Mouse (Mus musculus) CH12.LX (cell line): ENCODE measurements around the gene Cit. TPM values are rescaled to one million over a fixed set of nuclear protein-coding genes. Genes with fewer than 3 reads are reported as not detected.

ENCODE experiments used
- DNase-seq: peaks from one replicate; pipeline ENCODE4 v3.0.0-alpha.2; 2013; ENCODE audit errors: extremely low read depth
- H3K27ac ChIP-seq: 2 replicates; pipeline ENCODE4 v1.5.1; 2012; ENCODE audit warnings: low read depth, mild to moderate bottlenecking, control low read depth, moderate library complexity; ENCODE audit not compliant: insufficient read depth
- H3K27me3 ChIP-seq: replicated peaks from 2 replicates; pipeline ENCODE3; 2012; ENCODE audit warnings: inconsistent platforms
- H3K36me3 ChIP-seq, 2 experiments: replicated peaks in 1 of 2; 2 replicates each; pipeline versions ENCODE3 to v1.6.1; 2012; ENCODE audit warnings: inconsistent platforms in 1 of 2, low read length in 1 of 2, mild to moderate bottlenecking in 1 of 2, mixed read lengths in 1 of 2, moderate library complexity in 1 of 2; ENCODE audit not compliant: control insufficient read depth in 1 of 2, insufficient read depth in 1 of 2
- H3K4me1 ChIP-seq, 2 experiments: 2 replicates each; pipeline ENCODE4 v1.6.1; 2012; ENCODE audit warnings: inconsistent platforms in 1 of 2, moderate library complexity in 1 of 2; ENCODE audit not compliant: insufficient read depth in 2 of 2, control insufficient read depth in 1 of 2
- H3K4me2 ChIP-seq: 2 replicates; pipeline ENCODE4 v1.6.1; 2012; ENCODE audit warnings: low read depth, mild to moderate bottlenecking, control low read depth; ENCODE audit not compliant: poor library complexity, insufficient read depth, severe bottlenecking
- H3K4me3 ChIP-seq, 3 experiments: fragments of 150-350 bp in 1 of 3; sonication (generic) in 1 of 3; replicated peaks in 1 of 3; 2 replicates each; pipeline versions ENCODE3 to v1.5.1; 2011 to 2012; ENCODE audit warnings: low read depth in 2 of 3, low read length in 2 of 3, mild to moderate bottlenecking in 2 of 3, moderate library complexity in 2 of 3, control low read depth in 1 of 3, improper control_type of control experiment in 1 of 3, inconsistent platforms in 1 of 3, mixed read lengths in 1 of 3; ENCODE audit not compliant: poor library complexity in 1 of 3
- H3K79me2 ChIP-seq: replicated peaks from 2 replicates; pipeline ENCODE4 v1.6.1; 2012; ENCODE audit warnings: mild to moderate bottlenecking, moderate library complexity; ENCODE audit not compliant: control insufficient read depth, poor library complexity, insufficient read depth, severe bottlenecking; ENCODE audit errors: extremely low read depth
- H3K9ac ChIP-seq: 2 replicates; pipeline ENCODE4 v1.6.1; 2012; ENCODE audit warnings: low read depth, mild to moderate bottlenecking, control low read depth, moderate library complexity; ENCODE audit not compliant: insufficient read depth
- H3K9me3 ChIP-seq: replicated peaks from 2 replicates; pipeline ENCODE3; 2012; ENCODE audit warnings: low read length, inconsistent platforms, mixed read lengths
- BHLHE40 ChIP-seq: IDR thresholded peaks from 2 replicates; pipeline ENCODE4 v1.6.1; 2011; ENCODE audit warnings: mild to moderate bottlenecking, low read depth, low read length, improper control_type of control experiment
- CHD1 ChIP-seq: IDR thresholded peaks from 2 replicates; pipeline ENCODE4 v1.6.1; 2012; ENCODE audit warnings: low read depth, low read length, improper control_type of control experiment, inconsistent platforms
- CHD2 ChIP-seq: IDR thresholded peaks from 2 replicates; pipeline ENCODE4 v1.6.1; 2011; ENCODE audit warnings: low read length, improper control_type of control experiment
- CTCF ChIP-seq, 2 experiments: IDR thresholded peaks in 1 of 2; conservative IDR thresholded peaks in 1 of 2; 2 replicates each; pipeline ENCODE4 v1.5.1; 2011 to 2012; ENCODE audit warnings: low read depth in 2 of 2, low read length in 2 of 2, improper control_type of control experiment in 1 of 2, inconsistent platforms in 1 of 2, mild to moderate bottlenecking in 1 of 2, moderate library complexity in 1 of 2
- ELF1 ChIP-seq: IDR thresholded peaks from 2 replicates; pipeline ENCODE4 v1.6.1; 2014; ENCODE audit warnings: low read depth, mild to moderate bottlenecking, inconsistent platforms, low read length, improper control_type of control experiment
- ETS1 ChIP-seq: conservative IDR thresholded peaks from 2 replicates; pipeline ENCODE4 v1.6.1; 2012; ENCODE audit warnings: low read depth, mild to moderate bottlenecking, inconsistent platforms, low read length, improper control_type of control experiment, moderate library complexity
- HCFC1 ChIP-seq: IDR thresholded peaks from 2 replicates; pipeline ENCODE4 v1.6.1; 2012; ENCODE audit warnings: low read depth, mild to moderate bottlenecking, inconsistent platforms, low read length, improper control_type of control experiment
- IRF4 ChIP-seq: IDR thresholded peaks from 2 replicates; pipeline ENCODE4 v1.6.1; 2014; ENCODE audit warnings: low read depth, mild to moderate bottlenecking, inconsistent platforms, low read length, improper control_type of control experiment
- JUND ChIP-seq: conservative IDR thresholded peaks from 2 replicates; pipeline ENCODE4 v1.6.1; 2011; ENCODE audit warnings: low read depth, low read length, improper control_type of control experiment
- MAFK ChIP-seq: IDR thresholded peaks from 2 replicates; pipeline ENCODE4 v1.6.1; 2011; ENCODE audit warnings: low read length, improper control_type of control experiment; ENCODE audit not compliant: insufficient replicate concordance
- MAX ChIP-seq: IDR thresholded peaks from 2 replicates; pipeline ENCODE4 v1.6.1; 2011; ENCODE audit warnings: low read length, improper control_type of control experiment
- MXI1 ChIP-seq: IDR thresholded peaks from 2 replicates; pipeline ENCODE4 v1.6.1; 2011; ENCODE audit warnings: mild to moderate bottlenecking, low read depth, low read length, improper control_type of control experiment
- MYC ChIP-seq: IDR thresholded peaks from 2 replicates; pipeline ENCODE4 v1.6.1; 2011; ENCODE audit warnings: low read depth, mild to moderate bottlenecking, improper control_type of control experiment, low read length
- POLR2AphosphoS2 ChIP-seq: IDR thresholded peaks from 2 replicates; pipeline ENCODE4 v1.6.1; 2011; ENCODE audit warnings: low read depth, low read length, improper control_type of control experiment
- SIN3A ChIP-seq: IDR thresholded peaks from 2 replicates; pipeline ENCODE4 v1.6.1; 2012; ENCODE audit warnings: low read length, improper control_type of control experiment, inconsistent platforms
- UBTF ChIP-seq: IDR thresholded peaks from 2 replicates; pipeline ENCODE4 v1.6.1; 2012; ENCODE audit warnings: low read depth, mild to moderate bottlenecking, inconsistent platforms, low read length, improper control_type of control experiment, moderate library complexity
- ZC3H11A ChIP-seq: IDR thresholded peaks from 2 replicates; pipeline ENCODE4 v1.6.1; 2012; ENCODE audit warnings: low read depth, mild to moderate bottlenecking, inconsistent platforms, low read length, improper control_type of control experiment
- ZMIZ1 ChIP-seq: IDR thresholded peaks from 2 replicates; pipeline ENCODE4 v1.6.1; 2012; ENCODE audit warnings: low read depth, mild to moderate bottlenecking, inconsistent platforms, low read length, improper control_type of control experiment
- ZNF384 ChIP-seq: IDR thresholded peaks from 2 replicates; pipeline ENCODE4 v1.6.1; 2012; ENCODE audit warnings: low read depth, low read length, improper control_type of control experiment, inconsistent platforms
- dilution Hi-C: fragments of 300-500 bp; cut with MboI; formaldehyde crosslinking; loops from 2 replicates; pipeline ENCODE4 v1.14.3; 2020; ENCODE audit warnings: low sequenced_read_pairs; ENCODE audit not compliant: extremely low pct_unique_long_range_greater_than_20kb, extremely low pct_ligation_motif_present
- in situ Hi-C: fragments of 300-500 bp; cut with MboI; formaldehyde crosslinking; loops from 3 replicates; pipeline ENCODE4 v1.14.3; 2019; ENCODE audit warnings: low sequenced_read_pairs, low pct_ligation_motif_present, low pct_unique_long_range_greater_than_20kb, mixed read lengths
- polyA plus RNA-seq: library from polyadenylated mRNA; unstranded; fragments of >175 nt; gene quantifications from 2 replicates; pipeline ENCODE4 v1.2.1, GENCODE M21; 2012; ENCODE audit warnings: low read depth; ENCODE audit not compliant: insufficient read length
- total RNA-seq, 2 experiments: library from RNA; depleted of rRNA; stranded (reverse); fragments of 300-350 nt in 1 of 2; fragments of >200 nt in 1 of 2; gene quantifications; 2 replicates each; pipeline ENCODE4 v1.2.3; 2012 to 2014

Cit gene
- total and polyA plus RNA-seq, 3 experiments, result 7.0 to 24.9 (median 16.2) TPM

- DNase-seq, result no peak
- in situ Hi-C loops (no loop called here), dilution Hi-C loops (no loop called here)
- H3K36me3 ChIP-seq, result peaks cover 21 to 85% of the 10 kb centered on the region in 2 experiments
- H3K4me2 ChIP-seq, result no peak overlapping the region
- H3K79me2 ChIP-seq, result no peaks in the 10 kb centered on the region
- H3K27me3 ChIP-seq, result no peaks in the 10 kb centered on the region
- no peak for TF ChIP-seq MAX
- H3K4me1 ChIP-seq, result no peaks in the 10 kb centered on the region
- no peak overlapping the region for H3K4me3 ChIP-seq
- no peak overlapping the region for H3K27ac ChIP-seq
- no peak overlapping the region for H3K9ac ChIP-seq
- no peaks in the 10 kb centered on the region for H3K9me3 ChIP-seq
Measured at GRCm38 (mm10) chr5:115924946-115925345, 79.9 kb downstream of the Cit start.

DNA sequence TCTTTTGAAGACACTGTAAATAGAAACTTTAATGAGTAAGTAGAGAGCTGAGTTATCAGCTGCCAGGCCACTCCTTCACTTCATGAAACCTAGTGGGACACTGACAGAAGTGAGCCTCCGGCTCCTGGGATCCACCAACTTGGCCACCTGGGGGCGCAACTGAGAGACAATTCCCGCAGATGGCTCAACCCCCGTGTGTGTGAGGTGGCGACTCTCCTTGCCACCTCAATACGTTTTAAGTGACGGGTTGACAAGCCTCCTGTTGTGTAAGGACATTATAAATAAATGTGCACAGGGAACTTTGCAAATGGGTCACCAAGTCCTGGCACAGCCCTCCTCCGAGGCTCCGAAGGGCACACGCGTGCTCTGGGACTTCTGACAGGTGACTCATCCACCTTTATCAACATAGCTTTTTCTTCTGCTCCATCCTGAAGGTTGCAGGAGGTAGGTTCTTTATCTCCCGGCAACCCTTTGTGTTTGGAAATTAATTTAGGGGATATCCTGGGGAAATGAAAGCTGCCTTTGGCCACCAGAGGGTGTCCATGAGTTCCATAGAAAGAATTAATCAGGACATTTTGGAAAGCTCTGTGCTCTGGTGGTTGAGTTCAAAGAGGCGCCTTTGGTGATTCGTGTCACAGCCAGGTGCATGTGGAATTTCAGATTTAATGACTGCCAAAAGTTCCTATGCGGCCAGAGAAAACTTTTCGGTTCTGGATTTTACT lies 83.9 kb downstream of the Cit start:
- Histone ChIP-seq H3K27ac (no peak overlapping the region), H3K9ac (no peak overlapping the region), H3K4me3 (no peak overlapping the region), H3K9me3 (no peaks in the 10 kb centered on the region), H3K27me3 (no peaks in the 10 kb centered on the region), H3K36me3 (peaks cover 39 to 87% of the 10 kb centered on the region in 2 experiments), H3K79me2 (no peaks in the 10 kb centered on the region), H3K4me2 (no peak overlapping the region), H3K4me1 (no peaks in the 10 kb centered on the region)
- TF ChIP-seq POLR2AphosphoS2 (no peak), CTCF (conservative IDR thresholded peaks at IDR 0.05 in 1 of 2, IDR thresholded peaks at IDR 0.05 in 1 of 2; ENCODE audit: low read depth in 2 of 2, low read length in 2 of 2) (peak in 1 of 2 experiments; percentile 26; a peak in 2 of 4 replicates)
- dilution Hi-C loops (no loop called here), in situ Hi-C loops (no loop called here)
- peak; percentile 16 for DNase-seq

GRCm38 (mm10) chr5:115932325-115932724 lies 87.2 kb downstream of the Cit start:
- dilution Hi-C loops (no loop called here), in situ Hi-C loops (no loop called here)
- DNase-seq, result no peak
- Histone ChIP-seq H3K9me3 (no peaks in the 10 kb centered on the region), H3K4me3 (no peak overlapping the region), H3K4me2 (no peak overlapping the region), H3K9ac (no peak overlapping the region), H3K4me1 (no peaks in the 10 kb centered on the region), H3K27ac (no peak overlapping the region), H3K36me3 (peaks cover 41 to 83% of the 10 kb centered on the region in 2 experiments), H3K79me2 (no peaks in the 10 kb centered on the region), H3K27me3 (no peaks in the 10 kb centered on the region)
- TF ChIP-seq ETS1 (no peak), SIN3A (no peak), MAX (no peak), ZNF384 (no peak), POLR2AphosphoS2 (no peak), MYC (no peak), UBTF (no peak), ZMIZ1 (no peak), ZC3H11A (no peak), CHD2 (no peak), ELF1 (no peak), JUND (no peak), HCFC1 (no peak), MAFK (no peak), CHD1 (no peak), BHLHE40 (no peak), MXI1 (no peak), IRF4 (no peak)
